Mouse (Mus musculus) retina, postnatal 7 days (tissue): ENCODE measurements around the gene Emc9.
A peak's percentile ranks its signal among the peaks of the same experiment; 100 is the strongest.

Experiments used
- DNase-seq: peaks from one replicate; pipeline ENCODE4 v3.0.0-alpha.2; 2012; ENCODE audit warnings: low read depth, low spot score

Gene Emc9

DNA sequence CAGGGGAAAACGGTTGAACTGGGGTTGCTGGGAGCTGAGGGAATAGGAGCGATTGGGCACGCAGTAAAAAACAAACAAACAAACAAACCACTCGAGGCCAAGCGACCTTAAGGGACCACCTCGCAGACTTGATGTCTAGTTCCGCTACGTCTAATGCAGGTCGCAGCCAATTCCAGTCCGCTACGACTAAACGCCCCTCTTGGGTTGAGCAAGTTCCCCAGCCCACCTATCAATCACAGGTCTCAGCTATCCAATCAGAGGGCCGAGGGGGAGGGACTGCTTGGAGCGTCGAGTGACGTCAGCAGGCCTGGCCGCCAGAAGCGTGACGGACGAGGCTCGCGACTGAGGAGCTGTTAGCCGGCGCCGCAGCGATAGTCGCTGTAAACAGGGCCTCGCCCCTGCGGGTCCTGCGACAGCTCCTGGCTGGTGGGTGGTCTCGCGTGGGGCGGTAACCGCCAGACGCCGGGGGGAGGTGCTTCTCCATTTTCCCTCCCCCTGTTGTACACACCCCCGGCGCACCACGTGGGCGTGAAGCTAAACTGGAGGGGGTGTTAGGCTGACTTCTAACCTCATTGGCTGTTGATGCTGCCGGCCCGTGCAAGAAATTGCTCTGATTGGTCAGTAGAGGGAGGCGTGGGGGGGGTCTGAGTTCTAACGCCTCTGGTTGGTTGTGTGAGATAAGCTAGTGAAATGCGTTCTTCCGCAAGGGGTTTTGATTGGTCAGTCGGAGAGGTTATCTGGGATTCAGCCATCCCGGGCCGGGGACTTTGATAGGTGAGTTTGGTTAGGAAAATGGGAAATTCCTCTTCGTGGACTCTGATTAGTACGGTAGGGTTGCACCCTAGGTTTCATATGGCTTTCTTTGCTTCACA, 24.7 kb downstream of the Emc9 start, which contains the start of gene A730061H03Rik:
TSS of gene A730061H03Rik (minus strand) at position 205 of the 872 bp plus-strand sequence.
- DNase-seq = peak; percentile 98

GRCm38 (mm10) chr14:55559799-55560201, 25.3 kb downstream of the Emc9 start, which contains the start of gene Dcaf11:
Gene Dcaf11, plus strand, starts transcription at chr14:55560006.
- DNase-seq = peak; percentile 92

DNA sequence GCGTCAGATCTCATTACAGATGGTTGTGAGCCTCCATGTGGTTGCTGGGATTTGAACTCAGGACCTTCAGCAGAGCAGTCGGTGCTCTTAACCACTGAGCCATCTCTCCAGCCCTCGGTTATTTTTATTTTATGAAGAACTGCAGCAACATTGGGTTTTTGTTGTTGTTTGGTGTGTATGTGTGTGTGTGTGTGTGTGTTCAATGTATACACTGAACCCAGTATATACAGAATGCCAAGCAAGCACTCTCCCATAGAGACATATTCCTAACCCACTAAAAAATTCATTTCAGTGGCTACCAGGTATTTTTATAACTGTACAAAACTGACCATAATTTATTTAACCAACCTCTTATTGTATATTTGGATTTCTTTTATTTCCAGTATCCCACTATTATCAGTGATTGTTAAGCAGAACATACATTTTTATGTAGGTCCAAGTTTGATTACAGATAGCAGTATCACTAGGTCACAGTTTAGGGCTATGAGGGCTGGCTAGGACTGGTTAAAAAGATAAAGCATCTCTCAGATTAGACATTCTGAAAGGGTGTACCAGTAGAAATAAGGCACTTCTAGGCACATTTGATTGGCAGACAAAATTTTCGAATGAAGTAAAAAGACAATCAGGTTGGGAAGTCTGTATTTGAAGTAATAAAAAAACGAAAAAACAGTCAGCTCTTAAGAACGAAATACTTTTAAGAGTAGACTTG, 26.2 kb downstream of the Emc9 start:
- DNase-seq = no peak

GRCm38 (mm10) chr14:55557587-55557986, 27.5 kb downstream of the Emc9 start:
- DNase-seq = no peak

DNA sequence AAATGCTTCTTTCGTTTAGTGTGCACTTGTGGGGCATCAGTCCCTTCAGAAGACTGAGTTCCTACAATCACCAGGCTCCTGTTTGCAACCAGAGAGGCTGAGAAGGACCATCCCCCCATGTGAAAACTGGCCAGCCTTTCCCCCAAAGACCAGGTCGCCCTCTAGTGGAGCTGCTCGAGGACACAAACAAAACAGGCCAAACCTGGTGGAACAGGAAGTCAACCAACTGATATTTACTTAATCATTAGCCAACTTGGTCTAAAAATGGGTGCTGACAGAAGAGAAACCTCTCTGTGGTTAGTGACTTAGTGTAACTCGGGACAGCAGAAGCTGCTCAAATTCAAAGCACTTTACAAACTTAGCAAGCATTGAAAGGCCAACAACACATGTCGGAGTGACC, 28.1 kb downstream of the Emc9 start:
- peak; percentile 51 for DNase-seq

GRCm38 (mm10) chr14:55555788-55556187, 29.3 kb downstream of the Emc9 start:
- no peak for DNase-seq

DNA sequence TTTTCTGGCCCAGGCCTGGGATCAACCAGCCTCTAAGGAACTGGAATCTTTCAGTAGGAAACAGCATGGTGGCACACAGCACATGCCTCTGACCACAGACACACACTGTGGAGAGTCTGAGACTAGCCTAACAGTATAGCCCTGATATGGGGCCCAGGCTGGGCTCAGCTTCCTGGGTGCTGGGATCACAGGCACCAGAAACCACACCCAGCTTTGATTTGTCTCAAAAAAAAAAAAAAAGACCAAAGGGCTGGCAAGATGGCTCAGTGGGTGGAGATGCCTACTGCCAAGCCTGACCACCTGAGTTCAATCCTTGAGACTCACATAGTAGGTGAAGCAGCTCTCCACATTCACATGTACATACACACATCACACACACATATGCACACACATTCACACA, 30.5 kb downstream of the Emc9 start:
- no peak for DNase-seq

DNA sequence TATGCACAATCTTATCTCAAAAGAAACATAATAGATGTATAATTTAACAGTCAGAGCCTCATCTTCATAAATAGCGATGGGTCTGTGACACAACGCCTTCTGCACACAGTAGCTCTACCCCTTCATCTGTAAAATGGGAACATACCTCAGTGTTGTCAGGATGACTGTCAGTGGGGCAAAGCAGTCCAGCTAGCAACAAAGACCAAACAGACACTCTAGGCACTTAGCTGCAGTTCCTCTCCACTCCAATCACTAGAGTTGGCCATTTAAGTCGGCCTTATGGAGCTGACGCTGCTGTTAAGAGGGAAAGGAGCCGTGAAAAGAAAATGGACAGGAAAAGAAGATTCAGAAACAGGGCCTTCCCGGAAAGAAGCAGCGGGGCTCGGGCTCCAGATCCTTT, 33.3 kb downstream of the Emc9 start:
- no peak for DNase-seq

DNA sequence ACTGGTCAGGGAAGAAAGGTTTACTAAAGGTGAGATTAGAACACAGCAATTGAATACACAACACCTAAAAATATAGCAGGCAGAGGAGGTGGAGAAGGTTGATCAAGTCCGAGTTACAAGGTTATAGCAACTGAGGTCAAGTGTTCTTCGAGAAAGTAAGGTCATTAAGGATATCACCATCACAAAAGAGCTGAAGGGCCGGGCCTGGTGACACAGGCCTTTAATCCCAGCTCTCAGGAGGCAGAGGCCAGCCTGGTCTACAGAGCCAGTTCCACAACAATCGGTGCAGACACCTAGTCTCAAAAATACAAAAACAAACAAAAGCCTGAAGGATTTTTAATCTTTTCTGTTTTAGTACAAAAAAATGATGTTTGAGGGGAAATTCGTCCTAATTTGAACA, 33.8 kb downstream of the Emc9 start:
- no peak for DNase-seq

DNA sequence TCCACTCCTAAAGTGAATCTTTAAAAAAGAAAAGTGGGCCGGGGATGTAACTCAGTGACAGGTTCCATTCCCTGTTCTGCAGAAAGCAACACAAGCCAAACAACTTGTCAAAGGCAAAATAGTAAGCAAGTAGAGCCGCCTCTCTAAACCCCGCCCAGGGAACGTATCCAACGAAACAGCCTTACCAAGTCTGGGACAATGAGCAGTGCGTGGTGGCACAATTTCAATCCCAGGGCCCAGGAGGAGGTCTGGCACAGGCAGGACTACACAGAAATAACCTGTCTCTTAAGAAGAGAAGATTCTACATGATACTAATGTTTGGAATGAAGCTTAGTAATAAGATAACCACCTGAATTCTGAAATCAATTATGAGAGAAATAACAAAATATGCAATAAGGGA, 34.9 kb downstream of the Emc9 start:
- DNase-seq = no peak

GRCm38 (mm10) chr14:55544334-55544733, 40.8 kb downstream of the Emc9 start:
- DNase-seq = no peak

DNA sequence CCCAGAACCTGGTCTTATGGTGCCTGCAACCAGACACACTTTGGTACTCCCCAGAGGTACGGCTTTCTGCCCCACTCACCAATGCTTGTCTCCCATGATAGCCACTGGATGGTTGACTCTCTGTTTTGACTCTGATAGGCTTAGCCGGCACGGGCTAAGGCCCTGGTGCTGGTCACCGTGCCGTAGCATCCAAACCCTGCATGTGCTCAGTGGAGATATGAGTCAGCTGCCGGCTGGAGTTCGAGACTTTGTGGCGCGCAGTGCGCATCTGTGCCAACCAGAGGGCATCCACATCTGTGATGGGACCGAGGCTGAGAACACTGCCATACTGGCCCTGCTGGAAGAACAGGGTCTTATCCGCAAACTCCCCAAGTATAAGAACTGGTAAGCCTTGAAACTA, 42.8 kb downstream of the Emc9 start:
- no peak for DNase-seq

- DNase-seq = peak; percentile 61
These were observed 44.2 kb downstream of the Emc9 start for GRCm38 (mm10) chr14:55540787-55541321.

DNA sequence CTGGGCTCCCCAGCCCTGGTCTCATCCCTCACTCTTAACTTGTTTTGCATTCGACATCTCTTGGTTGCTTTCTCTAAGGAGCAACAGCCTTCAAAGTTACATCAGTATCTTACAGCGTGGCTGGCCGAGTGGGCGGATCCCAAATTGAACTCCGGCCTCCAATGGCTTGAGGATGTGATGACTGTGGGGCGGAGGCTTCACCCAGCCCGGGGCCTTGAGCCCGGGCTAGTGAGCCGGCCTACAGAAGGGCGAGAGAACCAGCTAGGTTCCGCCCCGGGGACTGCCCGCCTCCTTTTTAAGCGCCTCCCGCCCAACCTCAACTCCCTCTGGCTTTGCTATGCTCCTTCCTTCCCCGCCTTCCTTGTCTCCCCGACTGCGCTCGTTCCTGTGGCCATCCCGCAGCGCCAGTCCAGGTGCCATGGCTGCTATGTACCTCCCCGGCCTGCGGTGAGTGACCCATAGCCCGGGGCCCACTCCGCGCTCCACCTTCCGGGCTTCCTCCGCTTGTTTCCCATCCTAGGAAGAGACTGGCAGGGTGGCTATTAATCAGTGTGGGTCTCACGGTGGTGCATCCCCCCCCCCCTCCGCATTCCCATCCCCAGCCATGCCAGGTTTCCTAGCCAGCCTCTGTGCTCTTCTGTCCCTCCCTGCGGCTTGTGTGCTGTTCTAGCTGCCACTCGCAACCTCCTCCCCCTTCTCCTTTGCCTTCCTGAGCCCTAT, 44.9 kb downstream of the Emc9 start, which contains the start of gene Pck2:
TSS of gene Pck2 (plus strand) at position 200 of the 720 bp plus-strand sequence.
- no peak for DNase-seq

GRCm38 (mm10) chr14:55536116-55536745, 48.9 kb downstream of the Emc9 start:
- no peak for DNase-seq
